Mouse (Mus musculus): ENCODE measurements around the gene Sinhcaf. TPM values are rescaled to one million over a fixed set of nuclear protein-coding genes. Genes with fewer than 3 reads are reported as not detected.
A peak's percentile ranks its signal among the peaks of the same experiment; 100 is the strongest.
"Not testable (repeated sequence)": the region's sequence is repeated elsewhere in the genome, so short reads cannot be mapped to it uniquely, and the experiment has no call there.

Sinhcaf gene
- 1 to 10 TPM; 1.9 to 2.1 TPM for total RNA-seq (2021)
- long read RNA-seq, experiment 1, partial matches to known transcripts = 0 of 4 reads
- long read RNA-seq, experiment 1, other reads (novel, unspliced or antisense) = 0 of 4 reads
- long read RNA-seq, experiment 2 = 0 reads

GRCm38 (mm10) chr6:148946409-148946742 lies at the start of gene Sinhcaf:
Sinhcaf (minus strand) TSS chr6:148946467.
- DNase-seq (ENCODE audit: low spot score in 2 of 2) = peak; percentile 94 to 98

- DNase-seq (ENCODE audit: low spot score in 2 of 2) = no peak
Measured at GRCm38 (mm10) chr6:148994327-148994999, 48.2 kb upstream of the Sinhcaf start.

- no peak for DNase-seq (ENCODE audit: low spot score in 2 of 2)
Measured at GRCm38 (mm10) chr6:148993117-148994077, 47.1 kb upstream of the Sinhcaf start.

GRCm38 (mm10) chr6:148992373-148993116 lies 46.3 kb upstream of the Sinhcaf start:
- DNase-seq (ENCODE audit: low spot score in 2 of 2) = no peak

- DNase-seq (ENCODE audit: low spot score in 2 of 2) = no peak
Measured at GRCm38 (mm10) chr6:148991660-148992372, 45.5 kb upstream of the Sinhcaf start.

GRCm38 (mm10) chr6:148989792-148990491 lies 43.7 kb upstream of the Sinhcaf start:
- DNase-seq (ENCODE audit: low spot score in 2 of 2) = not testable (repeated sequence)

- no peak for DNase-seq (ENCODE audit: low spot score in 2 of 2)
Measured at GRCm38 (mm10) chr6:148986003-148986402, 39.7 kb upstream of the Sinhcaf start.

- no peak for DNase-seq (ENCODE audit: low spot score in 2 of 2)
Measured at GRCm38 (mm10) chr6:148980495-148980894, 34.2 kb upstream of the Sinhcaf start.

- DNase-seq (ENCODE audit: low spot score in 2 of 2) = no peak
Measured at GRCm38 (mm10) chr6:148975096-148975495, 28.8 kb upstream of the Sinhcaf start.

GRCm38 (mm10) chr6:148972891-148973290 lies 26.6 kb upstream of the Sinhcaf start:
- no peak for DNase-seq (ENCODE audit: low spot score in 2 of 2)

- DNase-seq (ENCODE audit: low spot score in 2 of 2) = no peak
Measured at GRCm38 (mm10) chr6:148972059-148972848, 26.0 kb upstream of the Sinhcaf start.

GRCm38 (mm10) chr6:148971385-148971940 lies 25.2 kb upstream of the Sinhcaf start:
- DNase-seq (ENCODE audit: low spot score in 2 of 2) = no peak

GRCm38 (mm10) chr6:148961285-148961684 lies 15.0 kb upstream of the Sinhcaf start:
- DNase-seq (ENCODE audit: low spot score in 2 of 2) = no peak

- DNase-seq (ENCODE audit: low spot score in 2 of 2) = no peak
Measured at GRCm38 (mm10) chr6:148959540-148960238, 13.4 kb upstream of the Sinhcaf start.

GRCm38 (mm10) chr6:148958712-148959111 lies 12.4 kb upstream of the Sinhcaf start:
- DNase-seq (ENCODE audit: low spot score in 2 of 2) = no peak

- no peak for DNase-seq (ENCODE audit: low spot score in 2 of 2)
Measured at GRCm38 (mm10) chr6:148957046-148957445, 10.8 kb upstream of the Sinhcaf start.

- DNase-seq (ENCODE audit: low spot score in 2 of 2) = no peak
Measured at GRCm38 (mm10) chr6:148955641-148956420, 9.6 kb upstream of the Sinhcaf start.
